Mouse (Mus musculus): ENCODE measurements around the gene Agk. TPM values are rescaled to one million over a fixed set of nuclear protein-coding genes. Genes with fewer than 3 reads are reported as not detected.

Agk gene
- polyA plus RNA-seq, 1 experiment from 2014 or later, result 17.3 TPM

DNA sequence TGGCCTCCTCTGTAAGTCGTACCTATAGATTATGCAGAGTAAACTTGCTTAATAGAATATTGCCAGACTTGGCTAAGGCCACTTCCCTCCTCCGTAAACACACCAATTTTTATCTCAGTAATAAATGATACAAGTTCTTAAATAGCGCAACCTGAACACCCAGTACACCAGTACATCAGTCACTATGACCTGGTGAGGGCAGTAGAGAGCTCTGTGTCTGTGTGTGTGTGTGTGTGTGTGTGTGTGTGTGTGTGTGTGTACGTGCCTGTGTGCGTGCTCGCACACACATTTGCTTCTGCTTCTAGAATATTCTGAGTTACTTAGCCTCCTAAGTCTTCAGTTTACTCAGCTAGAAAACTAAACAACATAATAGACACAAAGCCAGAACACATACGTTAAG, 28.4 kb downstream of the Agk start:
- H3K27me3 ChIP-seq, result no peaks in the 10 kb centered on the region
- H3K27ac ChIP-seq, result no peak overlapping the region
- ATAC-seq (ENCODE audit: low read depth), result no peak
- no peak overlapping the region for H3K9ac ChIP-seq
- H3K4me1 ChIP-seq (replicated peaks), result no peaks in the 10 kb centered on the region
- no peak for DNase-seq
- no peaks in the 10 kb centered on the region for H3K9me3 ChIP-seq (replicated peaks)
- no peak overlapping the region for H3K4me3 ChIP-seq (replicated peaks)
- WGBS (ENCODE audit: insufficient replicate concordance), result 80% methylated on average over 7 of the region's 7 CpGs
- no peak overlapping the region for H3K4me2 ChIP-seq
- H3K36me3 ChIP-seq, result peaks cover 14% of the 10 kb centered on the region

DNA sequence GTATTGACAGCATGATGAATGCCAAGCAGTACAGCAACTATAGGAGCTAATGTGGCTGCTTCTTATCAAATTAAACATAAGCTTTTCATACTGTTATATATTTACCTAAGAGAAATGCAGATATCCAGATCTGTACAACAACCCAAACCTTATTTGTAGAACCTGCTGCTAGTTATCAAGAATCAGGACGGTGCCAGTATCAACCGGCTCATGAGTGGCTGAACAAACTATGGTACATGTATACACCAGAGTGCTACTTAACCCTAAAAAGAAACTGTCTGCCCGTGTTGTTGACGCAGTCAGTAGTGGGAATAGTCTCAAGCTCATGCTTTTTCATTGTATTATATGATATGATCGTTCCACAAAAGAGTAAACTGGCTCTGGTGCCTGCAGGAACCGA, 46.1 kb downstream of the Agk start:
- DNase-seq (no peak), ATAC-seq (ENCODE audit: low read depth) (no peak)
- no peak overlapping the region for H3K4me2 ChIP-seq
- no peak overlapping the region for H3K27ac ChIP-seq
- H3K36me3 ChIP-seq, result peaks cover 4% of the 10 kb centered on the region; the same call in 1 of the 2 replicates
- no peaks in the 10 kb centered on the region for H3K27me3 ChIP-seq
- no peak overlapping the region for H3K4me3 ChIP-seq (replicated peaks)
- H3K9me3 ChIP-seq (replicated peaks), result no peaks in the 10 kb centered on the region
- H3K4me1 ChIP-seq (replicated peaks), result no peaks in the 10 kb centered on the region
- H3K9ac ChIP-seq, result no peak overlapping the region
- 81% methylated on average over 6 of the region's 6 CpGs for WGBS (ENCODE audit: insufficient replicate concordance)

DNA sequence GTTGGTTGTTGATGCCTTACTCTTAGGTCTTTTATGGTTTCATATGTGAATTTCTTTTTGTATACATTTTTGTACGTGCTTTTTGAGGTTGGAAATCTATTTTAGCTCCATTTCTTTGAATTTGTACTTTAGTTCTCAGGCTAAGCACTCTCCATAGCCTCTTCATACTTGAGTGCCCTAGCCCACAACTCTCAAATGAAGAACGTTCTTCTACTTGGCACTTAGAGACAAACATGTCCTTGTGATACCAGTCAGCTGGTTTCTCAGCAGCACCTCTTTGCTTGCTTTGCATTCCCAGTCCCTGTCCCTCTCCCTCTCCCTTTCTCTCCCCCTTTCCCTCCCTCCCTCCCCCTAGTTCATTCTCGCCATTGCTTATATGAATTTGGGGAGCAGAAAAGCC, 55.2 kb downstream of the Agk start:
- Histone ChIP-seq H3K9me3 (replicated peaks) (no peaks in the 10 kb centered on the region), H3K9ac (no peak overlapping the region), H3K36me3 (peaks cover 3% of the 10 kb centered on the region; the same call in 1 of the 2 replicates), H3K4me1 (replicated peaks) (no peaks in the 10 kb centered on the region), H3K4me3 (replicated peaks) (no peak overlapping the region), H3K27me3 (no peaks in the 10 kb centered on the region), H3K27ac (no peak overlapping the region), H3K4me2 (no peak overlapping the region)
- ATAC-seq (ENCODE audit: low read depth), result no peak
- WGBS (ENCODE audit: insufficient replicate concordance), result 66% methylated on average over 3 of the region's 3 CpGs
- DNase-seq, result no peak

- Histone ChIP-seq H3K27me3 (no peaks in the 10 kb centered on the region), H3K4me3 (replicated peaks) (no peak overlapping the region), H3K27ac (no peak overlapping the region), H3K36me3 (peaks cover 3% of the 10 kb centered on the region), H3K9ac (no peak overlapping the region), H3K4me1 (replicated peaks) (no peaks in the 10 kb centered on the region), H3K9me3 (replicated peaks) (no peaks in the 10 kb centered on the region), H3K4me2 (no peak overlapping the region)
- DNase-seq, result no peak
- WGBS (ENCODE audit: insufficient replicate concordance), result 78% methylated on average over 4 of the region's 4 CpGs
- no peak for ATAC-seq (ENCODE audit: low read depth)
These were observed 56.9 kb downstream of the Agk start for GRCm38 (mm10) chr6:40381908-40382307.

GRCm38 (mm10) chr6:40385682-40386081, 60.7 kb downstream of the Agk start:
- ATAC-seq (ENCODE audit: low read depth), result no peak
- WGBS (ENCODE audit: insufficient replicate concordance), result 35% methylated on average over 3 of the region's 3 CpGs
- DNase-seq, result no peak

DNA sequence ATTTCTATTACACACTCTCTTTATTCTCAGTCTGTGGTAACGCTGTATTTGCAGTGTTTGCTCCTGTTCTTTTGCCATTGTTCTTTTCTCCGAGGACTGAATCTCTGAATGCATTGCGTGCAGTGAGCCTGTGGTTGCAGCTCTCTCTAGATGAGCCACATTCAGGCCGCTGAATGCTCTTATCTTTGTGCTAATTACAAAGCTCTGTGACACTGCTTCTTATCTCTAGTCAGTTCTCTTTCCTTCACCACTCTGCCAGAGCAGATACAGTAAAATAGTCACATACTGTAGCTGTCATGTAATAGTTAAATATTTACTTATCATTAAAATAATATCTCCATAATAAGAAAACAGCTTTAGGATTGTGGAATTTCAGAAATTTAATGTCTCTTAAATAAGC, 63.7 kb downstream of the Agk start:
- 0 out of 2 replicates have a peak overlapping the region, but pooled peaks have one; percentile 1 for H3K4me2 ChIP-seq
- H3K9ac ChIP-seq, result no peak overlapping the region
- peak; percentile 89 for ATAC-seq (ENCODE audit: low read depth)
- no peaks in the 10 kb centered on the region for H3K9me3 ChIP-seq (replicated peaks)
- DNase-seq, result peak; percentile 15
- H3K27me3 ChIP-seq, result no peaks in the 10 kb centered on the region
- peaks cover 17% of the 10 kb centered on the region for H3K4me1 ChIP-seq (replicated peaks)
- no peak overlapping the region for H3K27ac ChIP-seq
- no peaks in the 10 kb centered on the region; the same call in 1 of the 2 replicates for H3K36me3 ChIP-seq
- 19% methylated on average over 4 of the region's 4 CpGs for WGBS (ENCODE audit: insufficient replicate concordance)
- H3K4me3 ChIP-seq (replicated peaks), result no peak overlapping the region

More at GRCm38 (mm10) chr6:40385682-40386081, 60.7 kb downstream of the Agk start:
- Histone ChIP-seq H3K4me3 (replicated peaks) (no peak overlapping the region), H3K27ac (no peak overlapping the region), H3K9me3 (replicated peaks) (no peaks in the 10 kb centered on the region), H3K9ac (no peak overlapping the region), H3K27me3 (no peaks in the 10 kb centered on the region), H3K4me2 (no peak overlapping the region), H3K36me3 (no peaks in the 10 kb centered on the region; the same call in 1 of the 2 replicates), H3K4me1 (replicated peaks) (peaks cover 17% of the 10 kb centered on the region)

- Histone ChIP-seq H3K4me1 (replicated peaks) (peaks cover 17% of the 10 kb centered on the region), H3K27ac (no peak overlapping the region), H3K9ac (no peak overlapping the region), H3K4me2 (no peak overlapping the region), H3K9me3 (replicated peaks) (no peaks in the 10 kb centered on the region), H3K4me3 (replicated peaks) (no peak overlapping the region), H3K27me3 (no peaks in the 10 kb centered on the region), H3K36me3 (peaks cover 3% of the 10 kb centered on the region; the same call in 1 of the 2 replicates)
- WGBS (ENCODE audit: insufficient replicate concordance), result 69% methylated on average over 1 of the region's 1 CpGs
- no peak for DNase-seq
- ATAC-seq (ENCODE audit: low read depth), result no peak
These were observed 66.0 kb downstream of the Agk start for GRCm38 (mm10) chr6:40390975-40391374.

DNA sequence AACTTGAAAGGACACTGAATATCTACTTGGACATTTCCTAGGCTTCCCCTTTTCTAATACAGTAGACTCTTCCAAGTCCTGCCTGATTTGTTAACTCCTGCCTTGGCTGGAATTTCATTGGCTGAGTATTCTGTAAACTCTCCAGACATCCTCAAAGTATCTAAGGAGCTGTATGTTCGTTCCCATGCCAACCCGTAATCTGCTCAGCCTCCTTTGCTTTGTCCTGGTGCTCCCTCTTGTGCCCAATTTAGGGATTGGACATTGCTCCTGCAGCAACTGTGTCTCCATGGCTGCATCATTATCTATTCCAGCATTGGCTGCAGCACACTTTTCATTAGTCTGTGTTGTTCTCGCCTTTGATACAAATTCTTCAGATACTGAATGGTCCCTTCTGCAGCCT, 68.2 kb downstream of the Agk start:
- H3K4me1 ChIP-seq (replicated peaks), result peaks cover 16% of the 10 kb centered on the region
- H3K9me3 ChIP-seq (replicated peaks), result no peaks in the 10 kb centered on the region
- DNase-seq (peak; percentile 17), ATAC-seq (ENCODE audit: low read depth) (no peak)
- H3K36me3 ChIP-seq, result peaks cover 13% of the 10 kb centered on the region
- no peak overlapping the region for H3K9ac ChIP-seq
- no peak overlapping the region for H3K4me3 ChIP-seq (replicated peaks)
- H3K27me3 ChIP-seq, result no peaks in the 10 kb centered on the region
- H3K27ac ChIP-seq, result no peak overlapping the region
- 41% methylated on average over 3 of the region's 3 CpGs for WGBS (ENCODE audit: insufficient replicate concordance)
- H3K4me2 ChIP-seq, result no peak overlapping the region

- Histone ChIP-seq H3K9ac (no peak overlapping the region), H3K4me1 (replicated peaks) (no peaks in the 10 kb centered on the region), H3K27ac (no peak overlapping the region), H3K9me3 (replicated peaks) (no peaks in the 10 kb centered on the region), H3K36me3 (peaks cover 21% of the 10 kb centered on the region), H3K4me3 (replicated peaks) (no peak overlapping the region), H3K4me2 (no peak overlapping the region), H3K27me3 (no peaks in the 10 kb centered on the region)
- no peak for DNase-seq
- ATAC-seq (ENCODE audit: low read depth), result no peak
- 81% methylated on average over 2 of the region's 2 CpGs for WGBS (ENCODE audit: insufficient replicate concordance)
These were observed 77.1 kb downstream of the Agk start for GRCm38 (mm10) chr6:40402031-40402430.

- ATAC-seq (ENCODE audit: low read depth), result no peak
- no peaks in the 10 kb centered on the region for H3K4me1 ChIP-seq (replicated peaks)
- WGBS (ENCODE audit: insufficient replicate concordance), result 73% methylated on average over 4 of the region's 4 CpGs
These were observed 78.8 kb downstream of the Agk start for GRCm38 (mm10) chr6:40403640-40404285.

GRCm38 (mm10) chr6:40411085-40411484, 86.1 kb downstream of the Agk start:
- Histone ChIP-seq H3K4me2 (no peak overlapping the region), H3K36me3 (no peaks in the 10 kb centered on the region), H3K9ac (no peak overlapping the region), H3K9me3 (replicated peaks) (no peaks in the 10 kb centered on the region), H3K27me3 (no peaks in the 10 kb centered on the region), H3K4me3 (replicated peaks) (no peak overlapping the region), H3K4me1 (replicated peaks) (no peaks in the 10 kb centered on the region), H3K27ac (no peak overlapping the region)
- no peak for DNase-seq
- no peak for ATAC-seq (ENCODE audit: low read depth)
- WGBS (ENCODE audit: insufficient replicate concordance), result 59% methylated on average over 3 of the region's 3 CpGs

More at GRCm38 (mm10) chr6:40403640-40404285, 78.8 kb downstream of the Agk start:
- H3K27ac ChIP-seq, result no peak overlapping the region
- no peak overlapping the region for H3K4me3 ChIP-seq (replicated peaks)
- no peak overlapping the region for H3K4me2 ChIP-seq
- no peak overlapping the region for H3K9ac ChIP-seq
- H3K27me3 ChIP-seq, result no peaks in the 10 kb centered on the region
- no peak for DNase-seq
- peaks cover 11% of the 10 kb centered on the region for H3K36me3 ChIP-seq
- H3K9me3 ChIP-seq (replicated peaks), result no peaks in the 10 kb centered on the region

DNA sequence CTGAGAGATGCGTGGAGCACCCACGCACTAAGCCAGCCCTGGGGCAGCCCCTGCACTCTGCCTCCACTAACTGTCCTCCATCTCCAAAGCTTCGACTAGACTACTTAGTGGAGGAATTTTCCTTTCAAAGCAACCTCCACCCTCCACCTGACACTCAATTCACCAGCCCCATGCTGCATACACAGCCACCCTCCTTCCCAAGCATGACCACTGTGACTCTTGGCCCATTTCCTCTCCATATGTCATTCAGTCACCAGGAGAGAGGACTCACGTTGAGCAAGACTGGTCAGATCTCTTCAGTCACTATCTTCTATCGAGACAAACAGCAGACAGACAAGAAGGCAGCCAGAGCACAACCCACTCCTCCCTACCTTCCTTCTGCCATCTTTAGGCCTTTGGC, 88.1 kb downstream of the Agk start:
- Histone ChIP-seq H3K4me2 (no peak overlapping the region), H3K4me1 (replicated peaks) (no peaks in the 10 kb centered on the region), H3K4me3 (replicated peaks) (no peak overlapping the region), H3K9ac (no peak overlapping the region), H3K9me3 (replicated peaks) (no peaks in the 10 kb centered on the region), H3K36me3 (no peaks in the 10 kb centered on the region), H3K27ac (no peak overlapping the region), H3K27me3 (no peaks in the 10 kb centered on the region)
- DNase-seq (no peak), ATAC-seq (ENCODE audit: low read depth) (no peak)
- 71% methylated on average over 5 of the region's 5 CpGs for WGBS (ENCODE audit: insufficient replicate concordance)

Data from liver, embryonic 13.5 days (tissue).